Mouse (Mus musculus) ES-E14 (cell line): ENCODE measurements at regions not wholly inside any gene's neighbourhood (a gene's known extent, or its start where the extent isn't known, plus 50 kb on each side); places are given as distances from the start of the nearest gene placed in this dataset.

Source experiments
- DNase-seq: peaks from one replicate; pipeline ENCODE4 v3.0.0-alpha.2; 2013; ENCODE audit warnings: low read depth, low spot score
- H3K27ac ChIP-seq: 2 replicates; pipeline ENCODE4 v1.5.1; 2012; ENCODE audit warnings: low read depth, mild to moderate bottlenecking, low read length, moderate library complexity, mixed read lengths; ENCODE audit not compliant: poor library complexity, insufficient read depth, severe bottlenecking
- H3K36me3 ChIP-seq: 2 replicates; pipeline ENCODE4 v1.6.1; 2012; ENCODE audit warnings: mild to moderate bottlenecking, low read length, moderate library complexity, mixed read lengths; ENCODE audit not compliant: control insufficient read depth, poor library complexity, insufficient read depth, severe bottlenecking
- H3K4me1 ChIP-seq, 2 experiments: fragments of 150-350 bp in 1 of 2; sonication (generic) in 1 of 2; 2 replicates each; pipeline ENCODE4 v1.6.1; 2012; ENCODE audit warnings: low read length in 2 of 2, mild to moderate bottlenecking in 1 of 2, mixed read lengths in 1 of 2; ENCODE audit not compliant: control insufficient read depth in 2 of 2, insufficient read depth in 2 of 2, poor library complexity in 1 of 2
- H3K4me3 ChIP-seq, 2 experiments: fragments of 150-350 bp in 1 of 2; sonication (generic) in 1 of 2; 2 replicates each; pipeline ENCODE4 v1.5.1; 2012; ENCODE audit warnings: low read length in 2 of 2, low read depth in 1 of 2, mild to moderate bottlenecking in 1 of 2, mixed read lengths in 1 of 2; ENCODE audit not compliant: insufficient read depth in 1 of 2, poor library complexity in 1 of 2, severe bottlenecking in 1 of 2
- H3K9ac ChIP-seq: 2 replicates; pipeline ENCODE4 v1.6.1; 2012; ENCODE audit warnings: low read depth, mild to moderate bottlenecking, low read length, mixed read lengths; ENCODE audit not compliant: poor library complexity, insufficient read depth, severe bottlenecking
- H3K9me3 ChIP-seq: fragments of 150-350 bp; sonication (generic); 2 replicates; pipeline ENCODE4 v1.6.1; 2012; ENCODE audit warnings: low read depth, mild to moderate bottlenecking, low read length; ENCODE audit not compliant: control insufficient read depth, insufficient read depth
- CHD2 ChIP-seq: IDR thresholded peaks from 2 replicates; pipeline ENCODE4 v1.6.1; 2014; ENCODE audit warnings: mild to moderate bottlenecking, low read depth, low read length, inconsistent platforms
- HCFC1 ChIP-seq: IDR thresholded peaks from 2 replicates; pipeline ENCODE4 v1.6.1; 2012; ENCODE audit warnings: low read length, inconsistent platforms, borderline replicate concordance; ENCODE audit not compliant: insufficient read depth
- MAFK ChIP-seq: IDR thresholded peaks from 2 replicates; pipeline ENCODE4 v1.6.1; 2014; ENCODE audit warnings: mild to moderate bottlenecking, low read depth, low read length, inconsistent platforms; ENCODE audit not compliant: insufficient read depth
- ZC3H11A ChIP-seq: IDR thresholded peaks from 2 replicates; pipeline ENCODE4 v1.6.1; 2012; ENCODE audit warnings: low read depth, mild to moderate bottlenecking, inconsistent platforms, low read length, borderline replicate concordance
- ZNF384 ChIP-seq: IDR thresholded peaks from 2 replicates; pipeline ENCODE4 v1.6.1; 2012; ENCODE audit warnings: low read depth, low read length, inconsistent platforms
- in situ Hi-C, 2 experiments: fragments of 600-800 bp; cut with MboI; formaldehyde crosslinking; loops; one replicate each; pipeline ENCODE4 v1.15.1; 2025; ENCODE audit warnings: low sequenced_read_pairs in 2 of 2, inconsistent platforms in 1 of 2; ENCODE audit not compliant: unreplicated experiment in 2 of 2

GRCm38 (mm10) chr13:40569461-40569860, 168.7 kb downstream of the Tfap2a start:
- in situ Hi-C loops: no loop called here
- no peaks in the 10 kb centered on the region for H3K4me1 ChIP-seq

DNA sequence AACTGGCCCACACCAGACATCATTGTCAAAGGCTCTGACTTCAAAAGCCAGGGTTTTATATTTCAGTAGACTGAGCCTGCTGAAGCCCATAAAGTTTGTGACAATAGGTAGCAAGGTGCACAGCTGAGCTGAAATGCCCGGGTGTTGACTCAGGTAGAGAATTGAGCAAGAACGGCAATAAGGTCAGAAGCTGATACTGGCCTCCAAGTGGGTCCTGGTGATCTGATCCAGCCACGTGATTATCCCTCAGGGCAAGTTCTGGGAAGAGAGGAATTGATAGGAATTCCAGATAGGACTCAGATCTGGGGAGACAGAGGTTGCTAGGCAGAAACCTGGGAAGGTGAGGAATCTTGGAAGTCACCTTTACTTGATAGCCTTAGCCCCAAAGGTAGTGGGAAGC, 170.4 kb downstream of the Tfap2a start:
- Histone ChIP-seq H3K36me3 (no peaks in the 10 kb centered on the region), H3K9me3 (no peaks in the 10 kb centered on the region), H3K4me3 (no peak overlapping the region), H3K4me1 (no peaks in the 10 kb centered on the region), H3K9ac (no peak overlapping the region), H3K27ac (no peak overlapping the region)
- no peak for TF ChIP-seq HCFC1
- TF ChIP-seq MAFK: no peak
- no peak for TF ChIP-seq ZC3H11A
- no peak for TF ChIP-seq ZNF384
- DNase-seq: no peak
- in situ Hi-C loops: no loop called here

More at GRCm38 (mm10) chr13:40569461-40569860, 168.7 kb downstream of the Tfap2a start:
- DNase-seq: no peak
- H3K9ac ChIP-seq: no peak overlapping the region
- no peak for TF ChIP-seq ZNF384
- TF ChIP-seq HCFC1: no peak
- TF ChIP-seq CHD2: no peak
- no peaks in the 10 kb centered on the region for H3K36me3 ChIP-seq
- no peaks in the 10 kb centered on the region for H3K9me3 ChIP-seq
- no peak overlapping the region for H3K4me3 ChIP-seq
- H3K27ac ChIP-seq: no peak overlapping the region

GRCm38 (mm10) chr13:40564351-40564750, 173.8 kb downstream of the Tfap2a start:
- Histone ChIP-seq H3K4me3 (no peak overlapping the region), H3K27ac (no peak overlapping the region), H3K36me3 (no peaks in the 10 kb centered on the region), H3K9ac (no peak overlapping the region), H3K9me3 (no peaks in the 10 kb centered on the region), H3K4me1 (no peaks in the 10 kb centered on the region; a peak in 1 of 4 replicates)
- no peak for DNase-seq
- TF ChIP-seq ZC3H11A: no peak
- TF ChIP-seq ZNF384: no peak
- TF ChIP-seq HCFC1: no peak
- in situ Hi-C loops: no loop called here

DNA sequence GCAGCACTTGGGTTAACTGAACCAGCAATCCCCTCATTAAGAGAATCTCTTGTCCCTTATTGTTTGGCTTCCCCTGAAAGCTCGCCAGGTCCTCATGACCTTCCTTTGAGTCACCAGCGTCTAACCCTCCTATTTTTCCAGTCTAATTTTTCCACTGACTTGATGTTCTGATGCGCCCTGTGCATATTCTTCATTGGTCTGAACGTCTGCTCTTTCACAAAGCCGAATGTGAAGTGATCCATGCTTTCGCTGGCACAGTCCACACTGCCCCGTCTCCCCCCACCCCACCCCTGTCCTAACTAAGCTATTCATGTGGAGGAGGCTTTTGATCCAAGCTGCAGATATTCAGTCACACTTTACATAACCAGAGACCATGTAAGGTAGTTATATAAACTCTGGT, 183.8 kb downstream of the Tfap2a start:
- Histone ChIP-seq H3K36me3 (no peaks in the 10 kb centered on the region), H3K9me3 (no peaks in the 10 kb centered on the region), H3K4me1 (no peaks in the 10 kb centered on the region), H3K4me3 (no peak overlapping the region), H3K27ac (no peak overlapping the region), H3K9ac (no peak overlapping the region)
- DNase-seq: no peak
- in situ Hi-C loops: no loop called here
- no peak for TF ChIP-seq CHD2
- TF ChIP-seq MAFK: no peak
- TF ChIP-seq ZC3H11A: no peak
- TF ChIP-seq HCFC1: no peak
- no peak for TF ChIP-seq ZNF384

DNA sequence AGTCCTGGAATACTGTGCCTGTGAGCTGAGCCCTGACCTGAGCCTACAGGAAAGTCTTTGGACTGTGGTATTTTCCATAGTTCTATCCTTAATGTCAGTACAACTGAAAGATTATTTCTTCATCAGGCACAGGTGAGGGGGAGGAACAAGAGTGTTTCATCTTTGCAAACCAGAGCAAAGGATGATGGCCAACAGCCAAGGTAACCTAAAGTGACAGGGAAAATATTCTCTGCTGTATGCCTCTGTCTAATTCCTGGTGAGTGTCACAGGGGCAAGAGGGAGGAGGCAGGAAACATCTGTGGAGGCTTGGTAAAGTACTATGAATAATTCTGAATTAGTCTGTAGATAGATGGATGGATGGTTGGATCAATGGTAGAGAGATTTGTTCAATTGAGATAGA, 164.3 kb upstream of the Ofcc1 start:
- in situ Hi-C loops: no loop called here

More for the DNA sequence above, 164.3 kb upstream of the Ofcc1 start:
- TF ChIP-seq HCFC1 (no peak), ZNF384 (no peak), ZC3H11A (no peak), MAFK (no peak), CHD2 (no peak)
- DNase-seq: no peak
- H3K9ac ChIP-seq: no peak overlapping the region
- H3K9me3 ChIP-seq: no peaks in the 10 kb centered on the region
- no peaks in the 10 kb centered on the region for H3K36me3 ChIP-seq
- no peak overlapping the region for H3K4me3 ChIP-seq
- no peak overlapping the region for H3K27ac ChIP-seq
- peaks cover 0 to 2% of the 10 kb centered on the region in 2 experiments; a peak in 2 of 4 replicates for H3K4me1 ChIP-seq
